Mouse (Mus musculus) midbrain, postnatal 0 days (tissue): ENCODE data around the gene Ina. TPM values are rescaled to one million over a fixed set of nuclear protein-coding genes. Genes with fewer than 3 reads are reported as not detected.

ENCODE experiments used
- ATAC-seq: fragments of 200-750 bp; cut with Nextera tagmentation; 2 replicates; pipeline ENCODE4 v1.8.0; 2017; ENCODE audit warnings: moderate number of reproducible peaks, mild to moderate bottlenecking, moderate TSS enrichment, moderate library complexity; ENCODE audit not compliant: low FRiP score
- DNase-seq: peaks from one replicate; pipeline ENCODE4 v3.0.0-alpha.2; 2015; ENCODE audit warnings: low spot score
- H3K27ac ChIP-seq: fragments of 300-500 bp; sonication (generic); 2 replicates; pipeline ENCODE4 v1.5.1; 2014; ENCODE audit warnings: low read depth, mild to moderate bottlenecking, low read length, mixed read lengths
- H3K27me3 ChIP-seq: fragments of 300-500 bp; sonication (generic); 2 replicates; pipeline ENCODE4 v1.6.1; 2014; ENCODE audit warnings: low read length, control low read depth, mixed read lengths; ENCODE audit not compliant: insufficient read depth
- H3K36me3 ChIP-seq: fragments of 300-500 bp; sonication (generic); 2 replicates; pipeline ENCODE4 v1.6.1; 2014; ENCODE audit warnings: low read length, control low read depth, mixed read lengths; ENCODE audit not compliant: insufficient read depth
- H3K4me1 ChIP-seq: fragments of 300-500 bp; sonication (generic); 2 replicates; pipeline ENCODE4 v1.6.1; 2014; ENCODE audit warnings: mild to moderate bottlenecking, control low read depth, antibody characterized with exemption, low read length, mixed read lengths; ENCODE audit not compliant: insufficient read depth
- H3K4me2 ChIP-seq: fragments of 300-500 bp; sonication (generic); 2 replicates; pipeline ENCODE4 v1.6.1; 2014; ENCODE audit warnings: low read depth, mild to moderate bottlenecking, low read length, mixed read lengths; ENCODE audit not compliant: poor library complexity, severe bottlenecking
- H3K4me3 ChIP-seq: fragments of 300-500 bp; sonication (generic); 2 replicates; pipeline ENCODE4 v1.5.1; 2014; ENCODE audit warnings: low read depth, mild to moderate bottlenecking, low read length, moderate library complexity
- H3K9ac ChIP-seq: fragments of 300-500 bp; sonication (generic); replicated peaks from 2 replicates; pipeline ENCODE4 v1.6.1; 2014; ENCODE audit warnings: mild to moderate bottlenecking, low read length, moderate library complexity, mixed read lengths; ENCODE audit not compliant: poor library complexity, severe bottlenecking
- H3K9me3 ChIP-seq: fragments of 300-500 bp; sonication (generic); 2 replicates; pipeline ENCODE4 v1.6.1; 2016; ENCODE audit warnings: low read length, control low read depth
- CTCF ChIP-seq: IDR thresholded peaks from 2 replicates; pipeline ENCODE4 v1.5.1; 2016; ENCODE audit warnings: antibody characterized with exemption, mild to moderate bottlenecking
- WGBS: fragments of 180-500 bp; shearing (Covaris S2); extraction: QIAGEN DNeasy Blood & Tissue Kit; methylation state at CpG from one replicate; pipeline ENCODE4 v1.1.7; 2014; 5-methylcytosine and 5-hydroxymethylcytosine counted together
- polyA plus RNA-seq: library from polyadenylated mRNA; unstranded; fragments of >200 nt; fragmentation: Nextera tagmentation; extraction: Ambion mirVana; gene quantifications from 2 replicates; pipeline ENCODE4 v1.2.1, GENCODE M21; 2015
- total RNA-seq: library from RNA; depleted of rRNA; stranded (reverse); fragments of >200 nt; gene quantifications from 2 replicates; pipeline ENCODE4 v1.2.3, GENCODE M21; 2014

Ina gene
- total and polyA plus RNA-seq, 2 experiments from 2014 or later = 229 to 310 TPM

- no peaks in the 10 kb centered on the region for H3K9me3 ChIP-seq
- H3K27me3 ChIP-seq = no peaks in the 10 kb centered on the region
- H3K9ac ChIP-seq = no peak overlapping the region
- no peaks in the 10 kb centered on the region for H3K36me3 ChIP-seq
- H3K4me2 ChIP-seq = no peak overlapping the region
- H3K4me3 ChIP-seq = no peak overlapping the region
- no peak overlapping the region for H3K27ac ChIP-seq
- no peak for ATAC-seq
- TF ChIP-seq CTCF = no peak
- H3K4me1 ChIP-seq = no peaks in the 10 kb centered on the region
- no peak for DNase-seq
- 62% methylated on average over 5 of the region's 5 CpGs for WGBS
These were observed 8.6 kb upstream of the Ina start for GRCm38 (mm10) chr19:47005873-47006272.

- no peaks in the 10 kb centered on the region for H3K4me1 ChIP-seq
- no peak for DNase-seq
- H3K9me3 ChIP-seq = no peaks in the 10 kb centered on the region
- no peak overlapping the region for H3K4me3 ChIP-seq
- ATAC-seq = no peak
- H3K36me3 ChIP-seq = no peaks in the 10 kb centered on the region
- 9% methylated on average over 4 of the region's 4 CpGs for whole genome bisulfite sequencing
- no peak for TF ChIP-seq CTCF
- H3K9ac ChIP-seq = no peak overlapping the region
- H3K27ac ChIP-seq = no peak overlapping the region
- H3K27me3 ChIP-seq = no peaks in the 10 kb centered on the region
- H3K4me2 ChIP-seq = no peak overlapping the region
These were observed 8.2 kb upstream of the Ina start for GRCm38 (mm10) chr19:47006321-47006720.

GRCm38 (mm10) chr19:47009420-47009819, 5.1 kb upstream of the Ina start:
- no peaks in the 10 kb centered on the region for H3K36me3 ChIP-seq
- WGBS = 87% methylated on average over 7 of the region's 7 CpGs
- ATAC-seq (no peak), DNase-seq (no peak)
- no peak overlapping the region for H3K4me3 ChIP-seq
- TF ChIP-seq CTCF = no peak
- no peaks in the 10 kb centered on the region for H3K27me3 ChIP-seq
- H3K27ac ChIP-seq = no peak overlapping the region
- 0 out of 2 replicates have a peak, but pooled peaks cover 2% of the 10 kb centered on the region for H3K4me1 ChIP-seq
- no peaks in the 10 kb centered on the region for H3K9me3 ChIP-seq
- no peak overlapping the region for H3K4me2 ChIP-seq
- H3K9ac ChIP-seq = no peak overlapping the region

GRCm38 (mm10) chr19:47009943-47010342, 4.6 kb upstream of the Ina start:
- no peaks in the 10 kb centered on the region for H3K36me3 ChIP-seq
- no peak for DNase-seq
- H3K4me2 ChIP-seq = no peak overlapping the region
- 0 out of 2 replicates have a peak, but pooled peaks cover 2% of the 10 kb centered on the region for H3K4me1 ChIP-seq
- H3K4me3 ChIP-seq = no peak overlapping the region
- WGBS = 91% methylated on average over 5 of the region's 5 CpGs
- no peak overlapping the region for H3K27ac ChIP-seq
- no peak for ATAC-seq
- no peak overlapping the region for H3K9ac ChIP-seq
- no peak for TF ChIP-seq CTCF
- no peaks in the 10 kb centered on the region for H3K9me3 ChIP-seq
- H3K27me3 ChIP-seq = no peaks in the 10 kb centered on the region

- Histone ChIP-seq H3K27me3 (no peaks in the 10 kb centered on the region), H3K4me2 (no peak overlapping the region), H3K9ac (no peak overlapping the region), H3K9me3 (no peaks in the 10 kb centered on the region), H3K27ac (no peak overlapping the region), H3K36me3 (no peaks in the 10 kb centered on the region), H3K4me1 (0 out of 2 replicates have a peak, but pooled peaks cover 2% of the 10 kb centered on the region), H3K4me3 (no peak overlapping the region)
- WGBS = 92% methylated on average over 15 of the region's 15 CpGs
- ATAC-seq (no peak), DNase-seq (no peak)
- peak; percentile 17; the same call in 1 of the 2 replicates for TF ChIP-seq CTCF
These were observed 1.9 kb upstream of the Ina start for GRCm38 (mm10) chr19:47012521-47013130.

GRCm38 (mm10) chr19:47013340-47014158, 949 bp upstream of the Ina start:
- H3K9me3 ChIP-seq = no peaks in the 10 kb centered on the region
- H3K4me2 ChIP-seq = peak overlapping the region; percentile 62
- no peak for TF ChIP-seq CTCF
- DNase-seq = peak; percentile 42
- H3K36me3 ChIP-seq = no peaks in the 10 kb centered on the region
- no peaks in the 10 kb centered on the region for H3K27me3 ChIP-seq
- ATAC-seq = no peak
- peak overlapping the region; percentile 98 for H3K27ac ChIP-seq
- 8% methylated on average over 20 of the region's 20 CpGs for WGBS
- H3K9ac ChIP-seq = peak overlapping the region; percentile 96
- H3K4me1 ChIP-seq = peaks cover 2% of the 10 kb centered on the region; the same call in 1 of the 2 replicates
- H3K4me3 ChIP-seq = peak overlapping the region; percentile 84
